Mouse (Mus musculus) lung, embryonic 14.5 days (tissue): ENCODE measurements around the gene A930004D18Rik. TPM values are rescaled to one million over a fixed set of nuclear protein-coding genes. Genes with fewer than 3 reads are reported as not detected.

Source experiments
- ATAC-seq: fragments of 200-750 bp; cut with Nextera tagmentation; 2 replicates; pipeline ENCODE4 v1.8.0; 2017; ENCODE audit warnings: mild to moderate bottlenecking, moderate TSS enrichment, moderate library complexity; ENCODE audit not compliant: insufficient read depth
- DNase-seq: peaks from one replicate; pipeline ENCODE4 v3.0.0-alpha.2; 2015
- H3K27ac ChIP-seq: fragments of 300-500 bp; sonication (generic); 2 replicates; pipeline ENCODE4 v1.5.1; 2014; ENCODE audit warnings: low read depth, mild to moderate bottlenecking, moderate library complexity
- H3K27me3 ChIP-seq: fragments of 300-500 bp; sonication (generic); 2 replicates; pipeline ENCODE4 v1.6.1; 2014; ENCODE audit warnings: low read length, control low read depth; ENCODE audit not compliant: insufficient read depth
- H3K36me3 ChIP-seq: fragments of 300-500 bp; sonication (generic); 2 replicates; pipeline ENCODE4 v1.6.1; 2014; ENCODE audit warnings: control low read depth; ENCODE audit not compliant: insufficient read depth
- H3K4me1 ChIP-seq: fragments of 300-500 bp; sonication (generic); 2 replicates; pipeline ENCODE4 v1.6.1; 2014; ENCODE audit warnings: antibody characterized with exemption, control low read depth; ENCODE audit not compliant: insufficient read depth
- H3K4me2 ChIP-seq: fragments of 300-500 bp; sonication (generic); 2 replicates; pipeline ENCODE4 v1.6.1; 2014; ENCODE audit warnings: mild to moderate bottlenecking
- H3K4me3 ChIP-seq: fragments of 300-500 bp; sonication (generic); 2 replicates; pipeline ENCODE4 v1.5.1; 2014; ENCODE audit warnings: low read depth, low read length
- H3K9ac ChIP-seq: fragments of 300-500 bp; sonication (generic); 2 replicates; pipeline ENCODE4 v1.6.1; 2014
- H3K9me3 ChIP-seq: fragments of 300-500 bp; sonication (generic); 2 replicates; pipeline ENCODE4 v1.6.1; 2016; ENCODE audit warnings: low read depth, low read length, control low read depth
- CTCF ChIP-seq: IDR thresholded peaks from 2 replicates; pipeline ENCODE4 v1.5.1; 2016; ENCODE audit warnings: antibody characterized with exemption, low read depth
- WGBS: fragments of 180-500 bp; shearing (Covaris S2); extraction: QIAGEN DNeasy Blood & Tissue Kit; methylation state at CpG from one replicate; pipeline ENCODE4 v1.1.7; 2014; 5-methylcytosine and 5-hydroxymethylcytosine counted together
- polyA plus RNA-seq: library from polyadenylated mRNA; unstranded; fragments of >200 nt; fragmentation: Nextera tagmentation; extraction: Ambion mirVana; gene quantifications from 2 replicates; pipeline ENCODE4 v1.2.1, GENCODE M21; 2014

The A930004D18Rik gene
- polyA plus RNA-seq, 1 experiment from 2014 or later = 8.9 TPM

DNA sequence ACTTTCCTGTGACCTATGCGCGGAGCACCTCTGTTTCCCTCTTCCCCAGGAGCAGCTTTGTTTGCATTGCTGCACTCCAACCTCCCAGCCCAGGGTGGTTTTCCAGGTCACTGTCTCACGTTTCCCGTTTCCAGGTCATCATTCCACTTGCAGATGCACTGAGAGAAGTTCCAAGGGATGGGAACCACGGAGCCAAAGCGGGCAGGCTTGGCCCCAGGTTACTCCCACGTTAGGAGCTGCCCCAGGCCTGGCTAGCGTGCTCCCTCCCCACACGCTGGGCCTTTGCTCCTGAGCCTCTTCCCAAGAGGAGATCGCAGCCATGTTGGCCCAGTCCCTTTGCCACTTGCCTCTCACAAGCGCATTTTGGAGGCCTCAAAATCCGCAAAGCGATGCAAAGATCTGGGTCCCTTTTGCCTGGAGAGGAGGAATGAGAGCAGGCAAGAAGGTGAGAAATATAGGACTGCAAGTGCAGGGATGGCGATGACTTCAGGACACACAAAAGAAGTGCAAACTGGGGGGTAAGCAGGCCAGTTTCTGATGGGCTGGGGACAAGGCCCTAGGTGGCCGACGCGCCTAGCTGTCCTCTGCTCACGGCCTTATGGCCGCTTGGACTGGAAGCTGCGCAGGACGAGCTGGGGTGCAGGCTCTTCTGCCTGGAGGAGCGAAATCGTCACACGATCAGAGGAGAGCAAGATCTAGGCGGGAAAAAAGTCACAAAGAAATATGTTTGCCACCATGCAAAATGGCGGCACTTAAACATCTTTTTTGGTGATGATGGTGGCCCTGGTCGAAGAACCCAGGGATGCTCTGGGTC, 3.0 kb upstream of the A930004D18Rik start:
- Histone ChIP-seq H3K9ac (peak overlapping the region; percentile 60), H3K9me3 (no peaks in the 10 kb centered on the region), H3K4me1 (peaks cover 33% of the 10 kb centered on the region), H3K4me2 (peak overlapping the region; percentile 64), H3K36me3 (no peaks in the 10 kb centered on the region), H3K4me3 (peak overlapping the region; percentile 3), H3K27me3 (no peaks in the 10 kb centered on the region), H3K27ac (peak overlapping the region; percentile 61)
- ATAC-seq (peak; percentile 57; the same call in 1 of the 2 replicates), DNase-seq (peak; percentile 28)
- 37% methylated on average over 27 of the region's 27 CpGs for WGBS
- TF ChIP-seq CTCF = no peak

DNA sequence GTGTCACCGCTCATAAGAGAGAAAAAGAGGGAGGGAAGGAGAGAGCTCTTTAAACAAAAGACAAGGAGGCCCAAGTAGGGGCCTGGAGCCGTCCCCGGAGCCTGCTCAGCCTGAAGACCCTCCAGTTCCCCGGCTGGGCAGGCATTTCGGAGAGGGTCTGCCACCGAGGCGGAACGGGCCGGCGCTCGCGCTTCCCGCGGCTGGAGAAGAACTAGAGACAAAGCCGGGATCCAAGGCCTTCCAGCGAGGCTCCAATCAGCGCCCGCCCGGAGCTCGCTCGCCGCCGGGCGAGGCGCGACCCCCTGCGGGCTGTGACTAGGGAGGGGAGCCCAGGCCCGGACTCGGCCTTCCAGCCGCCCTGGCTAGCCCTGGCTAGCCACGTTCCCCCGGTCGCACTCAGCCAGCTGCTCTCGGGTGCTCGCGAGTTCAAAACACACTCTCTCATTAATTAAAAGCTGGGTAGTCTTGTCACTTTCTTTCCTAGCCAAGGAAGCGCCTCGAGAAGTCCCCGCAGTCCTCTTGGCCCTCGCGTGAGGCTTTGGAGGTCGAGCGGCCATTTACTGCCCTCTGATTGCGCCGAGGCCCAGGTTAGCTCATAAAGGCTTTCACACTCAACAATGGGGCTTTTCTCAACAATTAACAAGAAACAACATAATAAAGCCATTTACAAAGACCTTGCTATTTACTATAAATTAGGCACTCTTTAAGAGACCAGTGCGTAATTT, 2.2 kb upstream of the A930004D18Rik start:
- H3K9ac ChIP-seq = peak overlapping the region; percentile 58
- no peak for TF ChIP-seq CTCF
- H3K27ac ChIP-seq = peak overlapping the region; percentile 48
- ATAC-seq (peak; percentile 61), DNase-seq (peak; percentile 70)
- H3K36me3 ChIP-seq = no peaks in the 10 kb centered on the region
- peak overlapping the region; percentile 64 for H3K4me2 ChIP-seq
- H3K9me3 ChIP-seq = no peaks in the 10 kb centered on the region
- WGBS = 9% methylated on average over 46 of the region's 46 CpGs
- no peaks in the 10 kb centered on the region for H3K27me3 ChIP-seq
- H3K4me3 ChIP-seq = peak overlapping the region; percentile 27
- peaks cover 33% of the 10 kb centered on the region for H3K4me1 ChIP-seq

DNA sequence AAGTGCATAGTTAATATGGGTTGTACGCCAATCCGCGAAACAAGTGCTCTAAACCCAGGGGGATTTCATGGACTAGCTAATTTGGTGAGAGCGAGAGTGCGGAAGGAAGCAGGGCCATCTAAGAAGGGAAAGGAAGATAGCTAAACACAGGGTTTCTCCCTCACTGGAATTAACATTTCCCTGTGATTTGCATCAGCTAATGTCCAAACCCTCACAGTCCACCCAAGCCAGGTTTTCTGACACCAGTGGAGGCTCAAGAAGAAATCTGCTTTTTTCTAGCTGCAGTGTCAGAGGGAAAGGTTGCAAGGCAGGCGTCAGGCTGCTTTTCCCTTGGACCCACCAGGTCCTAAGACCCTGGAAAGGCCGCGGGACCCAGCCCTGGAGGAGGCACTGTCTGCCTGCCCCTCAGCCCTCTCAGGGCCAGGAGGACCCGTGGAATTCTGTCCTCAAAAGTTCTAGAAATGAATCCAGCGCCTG, 1.4 kb upstream of the A930004D18Rik start:
- no peak for TF ChIP-seq CTCF
- Histone ChIP-seq H3K27me3 (no peaks in the 10 kb centered on the region), H3K4me1 (peaks cover 30% of the 10 kb centered on the region), H3K9me3 (no peaks in the 10 kb centered on the region), H3K4me3 (0 out of 2 replicates have a peak overlapping the region, but pooled peaks have one; percentile 27), H3K4me2 (peak overlapping the region; percentile 64; the same call in 1 of the 2 replicates), H3K9ac (peak overlapping the region; percentile 58; the same call in 1 of the 2 replicates), H3K36me3 (no peaks in the 10 kb centered on the region), H3K27ac (peak overlapping the region; percentile 48)
- DNase-seq (peak; percentile 23), ATAC-seq (no peak)
- WGBS = 64% methylated on average over 10 of the region's 10 CpGs

DNA sequence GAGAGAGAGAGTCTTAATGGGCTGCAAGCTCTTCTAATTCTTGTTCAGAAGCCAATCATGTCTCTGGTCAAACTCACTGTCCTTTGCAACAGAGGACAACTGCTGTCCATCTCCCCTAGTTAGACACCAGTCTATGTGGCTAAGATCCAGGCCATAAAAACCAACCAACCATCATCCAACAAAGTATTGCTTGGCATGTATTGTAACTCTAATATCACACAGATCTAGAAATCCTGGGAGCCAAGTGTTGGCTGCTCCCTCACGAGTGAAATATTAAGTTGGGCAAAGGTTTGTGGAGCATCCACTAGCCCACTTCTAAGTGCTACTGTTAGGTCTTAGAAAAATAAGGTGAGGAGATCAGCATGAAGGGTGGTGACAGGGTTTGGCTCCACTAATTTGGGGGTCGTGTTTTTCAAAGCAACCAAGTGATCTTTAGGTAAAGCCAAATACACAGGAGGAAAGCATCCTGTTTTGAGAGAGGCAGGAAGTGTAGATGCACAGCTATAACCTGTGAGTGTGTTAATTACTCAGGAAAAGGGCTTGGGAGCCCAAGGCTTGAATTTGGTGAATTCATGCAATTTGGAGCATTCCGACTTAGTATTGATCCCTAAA, 710 bp upstream of the A930004D18Rik start:
- no peak overlapping the region for H3K4me2 ChIP-seq
- DNase-seq (peak; percentile 3), ATAC-seq (no peak)
- H3K36me3 ChIP-seq = no peaks in the 10 kb centered on the region
- H3K4me3 ChIP-seq = no peak overlapping the region
- no peak for TF ChIP-seq CTCF
- WGBS = 65% methylated on average over 3 of the region's 3 CpGs
- H3K27me3 ChIP-seq = no peaks in the 10 kb centered on the region
- H3K9me3 ChIP-seq = no peaks in the 10 kb centered on the region
- H3K4me1 ChIP-seq = peaks cover 26% of the 10 kb centered on the region
- no peak overlapping the region for H3K27ac ChIP-seq
- H3K9ac ChIP-seq = no peak overlapping the region

DNA sequence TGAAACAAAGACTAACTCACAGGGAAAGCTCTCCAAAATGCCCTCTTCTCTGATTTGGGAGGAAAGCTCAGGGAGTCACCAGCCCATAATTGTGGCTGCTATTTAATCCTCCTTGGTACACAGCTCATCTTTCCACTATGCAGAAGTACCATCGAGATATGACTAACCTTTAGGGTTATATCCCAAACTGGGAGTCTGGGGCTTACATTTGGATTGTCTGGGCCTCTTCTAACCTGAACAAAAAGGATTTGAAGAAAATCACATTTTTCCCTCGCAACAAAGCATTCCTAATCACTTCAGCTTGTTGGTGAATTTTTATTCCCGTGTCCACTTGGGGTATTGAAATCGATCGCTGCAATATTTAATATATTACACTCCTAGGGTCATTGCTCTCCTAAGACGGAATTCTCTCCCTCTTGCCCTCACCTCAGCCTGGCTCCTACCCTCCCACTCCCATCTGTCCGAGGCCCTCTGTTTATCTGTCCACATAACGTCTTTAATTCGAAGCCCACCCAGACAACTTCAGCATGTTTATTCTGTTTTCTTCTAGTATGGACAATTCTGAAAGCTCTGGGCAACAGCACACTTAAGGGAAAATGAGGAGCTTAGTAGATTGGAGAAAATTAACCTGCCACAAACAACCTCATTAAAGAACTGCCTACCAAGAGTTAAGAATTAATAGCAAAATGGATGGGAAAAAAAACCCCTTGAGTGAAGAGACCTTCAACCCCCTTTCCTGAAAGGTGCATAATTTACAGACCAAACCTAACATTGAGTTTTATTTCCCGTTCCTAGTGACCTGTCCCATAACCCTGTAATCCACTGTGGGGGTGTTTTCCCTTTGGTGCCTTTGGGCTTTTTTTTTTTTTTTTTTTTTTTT, 2.9 kb downstream of the A930004D18Rik start:
- no peak for ATAC-seq
- Histone ChIP-seq H3K36me3 (no peaks in the 10 kb centered on the region), H3K4me2 (no peak overlapping the region), H3K4me1 (peaks cover 16% of the 10 kb centered on the region), H3K9ac (no peak overlapping the region), H3K9me3 (no peaks in the 10 kb centered on the region), H3K4me3 (no peak overlapping the region), H3K27me3 (no peaks in the 10 kb centered on the region), H3K27ac (no peak overlapping the region)
- DNase-seq = no peak
- no peak for TF ChIP-seq CTCF
- whole genome bisulfite sequencing = 72% methylated on average over 10 of the region's 10 CpGs
